Mouse (Mus musculus) left cerebral cortex, adult 8-10 months (tissue): Measurements from ENCODE around the gene Ckm. TPM values are rescaled to one million over a fixed set of nuclear protein-coding genes. Genes with fewer than 3 reads are reported as not detected.

Experiments used
- DNase-seq, 2 experiments: peaks; one replicate each; pipeline ENCODE4 v3.0.0; 2022; ENCODE audit warnings: low spot score in 2 of 2
- total RNA-seq, 4 experiments: library from RNA; stranded (reverse); gene quantifications; 2 replicates each; pipeline ENCODE4 v1.2.4; 2022

Gene Ckm
- total RNA-seq, 4 experiments from 2014 or later: 3.1 to 12.8 (median 9.4) TPM; not detected in 1

GRCm38 (mm10) chr7:19383708-19384107 is 20.9 kb upstream of the Ckm start:
- DNase-seq: no peak

DNA sequence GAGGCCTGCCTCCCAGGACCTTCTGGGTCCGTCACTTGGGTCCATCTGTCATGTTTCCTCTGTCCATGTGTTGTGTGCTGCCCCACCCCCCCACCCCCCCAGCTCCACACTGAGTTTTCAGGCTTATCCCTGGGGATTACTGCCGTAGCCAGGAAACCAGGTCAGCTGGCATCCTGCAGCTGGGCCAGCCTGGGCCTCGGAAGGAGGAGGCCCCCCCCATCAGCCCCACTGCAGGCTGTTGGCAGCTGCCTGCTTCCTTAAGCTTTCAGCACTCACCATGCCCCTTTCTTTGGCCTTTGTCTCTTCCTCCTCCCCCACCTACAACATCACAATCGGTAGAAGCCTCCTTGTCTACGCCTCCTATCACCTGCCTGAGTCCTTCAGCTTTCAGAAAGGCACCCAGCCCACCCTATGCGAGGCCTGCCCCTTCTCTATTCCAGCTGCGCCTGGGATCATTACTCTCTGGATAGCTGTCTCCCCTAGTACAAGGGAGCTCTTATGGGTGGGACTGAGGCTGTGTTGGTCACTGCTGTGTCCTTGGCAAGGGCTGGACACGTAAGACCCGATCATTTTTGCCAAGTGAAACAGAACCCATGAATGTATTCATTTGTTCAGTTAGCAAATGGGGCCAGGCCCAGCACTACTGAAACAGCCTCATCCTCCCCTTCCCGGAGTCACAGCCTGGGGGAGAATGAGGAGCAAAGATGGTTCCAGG is 15.7 kb upstream of the Ckm start:
- no peak for DNase-seq

DNA sequence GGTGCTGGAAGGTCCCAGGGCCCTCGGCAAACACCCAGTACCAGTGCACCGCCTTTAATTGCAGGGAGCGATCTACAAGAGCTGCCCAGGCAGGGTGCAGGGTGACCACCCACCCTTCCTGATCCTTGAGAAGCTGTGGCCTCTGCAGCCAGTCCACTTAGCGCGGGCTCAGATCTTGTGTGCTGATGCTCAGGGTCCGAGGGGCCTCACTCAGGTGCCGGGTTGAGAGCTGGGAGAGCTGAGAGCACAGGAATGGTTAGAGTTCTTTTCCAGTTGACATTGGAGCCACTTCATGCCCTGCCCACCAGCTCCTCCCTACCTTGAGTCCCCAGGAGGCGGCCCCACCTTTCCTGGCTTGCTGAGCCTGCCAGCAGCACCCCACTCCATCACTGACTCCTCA is 10.1 kb upstream of the Ckm start:
- DNase-seq: no peak

DNA sequence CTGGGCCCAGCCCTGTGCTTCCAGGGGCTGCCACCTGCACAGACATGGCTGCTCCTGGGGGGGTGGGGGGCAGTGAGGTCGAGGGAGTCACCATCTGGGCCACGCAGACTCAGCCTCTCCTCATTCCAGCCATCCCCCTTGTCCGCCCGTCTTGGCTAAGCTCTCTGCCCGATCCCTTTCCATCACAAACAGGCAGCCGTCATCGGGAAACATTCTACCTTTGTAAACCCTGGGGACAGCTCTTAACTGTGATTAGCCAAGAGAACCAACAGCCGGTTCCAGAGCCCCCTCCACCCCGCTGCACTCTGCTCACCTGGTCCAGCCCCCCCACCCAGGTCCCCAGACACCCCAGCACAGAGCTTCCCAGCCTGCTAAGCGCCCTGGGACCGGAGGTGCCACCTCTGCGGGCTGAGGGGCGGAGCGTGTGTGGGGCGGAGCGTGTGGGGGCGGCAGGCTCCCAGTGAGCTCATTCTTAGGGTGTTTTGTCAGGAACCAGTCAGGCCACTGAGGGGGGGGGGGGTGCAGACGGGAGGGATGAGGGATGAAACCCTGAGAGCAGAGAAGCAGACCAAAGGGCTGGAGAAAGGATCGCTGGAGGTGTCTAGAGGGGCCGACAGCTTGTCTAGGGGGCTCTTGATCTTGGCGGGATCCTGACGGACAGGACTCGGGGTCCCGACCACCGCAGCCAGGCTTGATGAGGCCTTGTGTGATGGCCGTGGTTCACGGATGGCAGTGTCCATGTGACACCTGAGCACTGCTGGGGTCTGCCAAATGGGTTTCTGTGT is 4.9 kb upstream of the Ckm start:
- DNase-seq: no peak

- DNase-seq: no peak
These were observed 3.6 kb upstream of the Ckm start for GRCm38 (mm10) chr7:19400946-19401345.

GRCm38 (mm10) chr7:19402535-19403112 is 2.0 kb upstream of the Ckm start:
- DNase-seq: no peak

GRCm38 (mm10) chr7:19403731-19404296 is 762 bp upstream of the Ckm start, which contains the start of gene Klc3:
Klc3 (minus strand) TSS chr7:19404104.
- no peak for DNase-seq

GRCm38 (mm10) chr7:19405417-19405816 is 841 bp downstream of the Ckm start:
- peak in 1 of 2 experiments; percentile 89 for DNase-seq

DNA sequence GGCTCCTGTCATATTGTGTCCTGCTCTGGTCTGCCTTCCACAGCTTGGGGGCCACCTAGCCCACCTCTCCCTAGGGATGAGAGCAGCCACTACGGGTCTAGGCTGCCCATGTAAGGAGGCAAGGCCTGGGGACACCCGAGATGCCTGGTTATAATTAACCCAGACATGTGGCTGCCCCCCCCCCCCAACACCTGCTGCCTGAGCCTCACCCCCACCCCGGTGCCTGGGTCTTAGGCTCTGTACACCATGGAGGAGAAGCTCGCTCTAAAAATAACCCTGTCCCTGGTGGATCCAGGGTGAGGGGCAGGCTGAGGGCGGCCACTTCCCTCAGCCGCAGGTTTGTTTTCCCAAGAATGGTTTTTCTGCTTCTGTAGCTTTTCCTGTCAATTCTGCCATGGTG is 5.2 kb downstream of the Ckm start:
- DNase-seq: no peak

DNA sequence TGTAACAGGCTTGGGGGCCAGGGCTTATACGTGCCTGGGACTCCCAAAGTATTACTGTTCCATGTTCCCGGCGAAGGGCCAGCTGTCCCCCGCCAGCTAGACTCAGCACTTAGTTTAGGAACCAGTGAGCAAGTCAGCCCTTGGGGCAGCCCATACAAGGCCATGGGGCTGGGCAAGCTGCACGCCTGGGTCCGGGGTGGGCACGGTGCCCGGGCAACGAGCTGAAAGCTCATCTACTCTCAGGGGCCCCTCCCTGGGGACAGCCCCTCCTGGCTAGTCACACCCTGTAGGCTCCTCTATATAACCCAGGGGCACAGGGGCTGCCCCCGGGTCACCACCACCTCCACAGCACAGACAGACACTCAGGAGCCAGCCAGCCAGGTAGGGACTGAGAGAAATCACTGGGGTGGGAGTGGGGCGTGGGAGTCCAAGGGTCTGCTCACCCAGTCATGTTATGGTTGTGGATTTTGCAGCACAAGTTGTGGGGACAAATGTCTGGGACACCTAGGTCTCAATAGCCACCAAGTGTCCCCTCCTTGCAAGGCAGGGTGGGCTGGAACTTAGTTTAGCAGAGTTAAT is 6.3 kb downstream of the Ckm start:
- DNase-seq: no peak

- no peak for DNase-seq
These were observed 7.2 kb downstream of the Ckm start for GRCm38 (mm10) chr7:19411783-19412182.

DNA sequence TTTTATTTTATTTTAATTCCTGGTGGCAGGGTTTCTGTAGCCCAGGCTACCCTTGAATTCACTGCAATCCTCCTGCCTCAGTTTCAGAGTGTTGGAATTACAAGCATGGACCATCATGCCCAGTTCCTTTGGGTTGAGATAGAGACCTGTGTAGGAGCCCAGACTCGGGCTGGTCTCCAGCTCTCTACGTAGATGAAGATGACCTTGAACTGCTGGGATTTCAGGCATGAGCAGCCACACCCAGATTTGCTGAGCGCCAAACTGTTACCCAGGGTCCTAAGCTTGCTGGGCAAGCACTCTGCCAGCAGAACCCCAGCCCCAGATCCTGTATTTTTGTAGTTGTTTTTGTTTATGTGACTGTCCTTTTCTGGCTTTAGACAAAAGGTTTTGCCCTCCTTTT is 8.9 kb downstream of the Ckm start:
- no peak for DNase-seq

DNA sequence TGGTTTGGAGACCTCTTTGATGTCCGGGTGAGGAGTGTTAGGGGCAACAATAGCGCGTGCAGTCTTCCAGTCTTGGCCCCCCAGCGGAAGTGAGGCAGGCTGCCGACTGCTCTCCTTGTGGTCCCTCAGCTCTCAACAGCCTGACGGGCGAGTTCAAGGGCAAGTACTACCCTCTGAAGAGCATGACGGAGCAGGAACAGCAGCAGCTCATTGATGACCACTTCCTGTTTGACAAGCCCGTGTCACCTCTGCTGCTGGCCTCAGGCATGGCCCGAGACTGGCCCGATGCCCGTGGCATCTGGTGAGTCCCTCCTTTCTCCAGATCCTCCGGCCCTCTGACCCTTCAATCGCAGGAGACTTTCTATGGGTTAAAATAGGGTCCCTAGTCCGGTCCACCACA is 12.0 kb downstream of the Ckm start:
- DNase-seq: no peak

- no peak for DNase-seq
These were observed 15.5 kb downstream of the Ckm start for GRCm38 (mm10) chr7:19420121-19420520.

DNA sequence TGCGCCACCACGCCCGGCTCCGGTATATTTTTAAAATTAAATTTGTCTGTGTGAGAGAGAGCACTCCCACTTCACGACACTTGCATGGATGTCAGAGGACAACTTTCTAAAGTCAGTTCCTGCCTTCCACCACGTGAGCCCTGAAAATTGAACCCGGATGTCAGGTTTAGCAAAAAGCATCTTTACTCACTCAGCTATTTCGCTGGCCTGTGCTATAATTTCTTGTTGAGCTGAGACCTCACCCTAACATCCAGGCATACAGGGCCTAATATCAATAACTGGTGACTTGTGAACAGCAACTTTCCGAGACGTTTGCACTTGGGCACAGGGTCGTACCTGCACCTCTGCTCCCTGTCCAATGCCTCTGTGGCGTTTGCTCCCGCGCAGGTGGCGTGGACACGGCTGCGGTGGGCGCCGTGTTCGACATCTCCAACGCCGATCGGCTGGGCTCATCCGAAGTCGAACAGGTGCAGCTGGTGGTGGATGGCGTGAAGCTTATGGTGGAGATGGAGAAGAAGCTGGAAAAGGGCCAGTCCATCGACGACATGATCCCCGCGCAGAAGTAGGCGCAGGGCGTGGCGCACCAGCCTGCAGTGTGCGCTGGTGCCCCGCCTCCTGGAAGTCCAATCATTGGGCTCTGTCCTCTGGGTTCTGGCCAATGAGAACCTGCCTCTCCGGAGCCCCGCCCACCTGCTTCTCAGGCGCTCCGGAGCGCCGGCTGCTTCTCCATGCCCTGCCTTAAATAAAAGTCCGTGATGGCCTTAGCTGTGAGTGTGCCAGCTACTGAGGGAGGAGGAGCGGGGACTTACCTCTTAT is 16.5 kb downstream of the Ckm start:
- DNase-seq: peak; percentile 44 to 92

- no peak for DNase-seq
These were observed 18.5 kb downstream of the Ckm start for GRCm38 (mm10) chr7:19423083-19423482.

GRCm38 (mm10) chr7:19424051-19424450 is 19.5 kb downstream of the Ckm start:
- no peak for DNase-seq

GRCm38 (mm10) chr7:19426349-19426748 is 21.8 kb downstream of the Ckm start:
- DNase-seq: no peak

GRCm38 (mm10) chr7:19426888-19427287 is 22.3 kb downstream of the Ckm start:
- no peak for DNase-seq

DNA sequence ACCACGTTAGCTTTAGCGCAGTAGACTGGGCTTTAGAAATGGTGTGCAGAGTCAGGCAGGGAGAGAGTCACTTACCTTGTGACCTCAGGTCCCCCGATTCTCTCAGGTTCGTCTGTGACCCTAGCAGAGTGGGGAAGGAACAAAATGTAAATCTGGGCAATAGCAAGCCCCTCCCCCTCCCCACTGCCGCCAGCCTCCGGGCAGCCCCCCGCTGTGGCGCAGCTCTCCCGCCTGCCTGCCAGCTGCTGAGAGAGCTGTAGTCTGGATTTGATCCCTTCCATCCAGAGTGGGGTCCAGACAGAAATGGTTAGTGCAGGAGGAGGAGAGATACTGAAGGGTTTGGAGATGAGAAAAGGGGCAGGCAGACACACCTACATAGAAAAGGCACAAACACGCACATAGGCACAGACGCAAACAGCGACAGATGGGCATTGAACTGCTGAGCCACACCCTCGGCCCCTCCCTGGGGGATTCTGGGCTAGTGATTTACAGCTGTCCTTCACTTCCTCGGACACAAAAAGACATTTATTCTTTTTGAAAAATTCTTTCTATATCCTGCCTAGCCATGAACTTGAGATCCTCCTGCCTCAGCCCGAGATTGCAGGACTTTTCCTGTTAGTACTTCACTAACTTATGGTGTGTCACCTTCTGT is 23.5 kb downstream of the Ckm start:
- DNase-seq: no peak
